Mouse (Mus musculus): ENCODE measurements at regions not wholly inside any gene's neighbourhood (a gene's known extent, or its start where the extent isn't known, plus 50 kb on each side); places are given as distances from the start of the nearest gene placed in this dataset.

GRCm38 (mm10) chr17:84880946-84881345 is 75.6 kb upstream of the Ppm1b start:
- DNase-seq: no peak
- intact Hi-C loops (cut with DNase I): no loop called here

- DNase-seq: no peak
- intact Hi-C loops (cut with DNase I): no loop called here
Measured at GRCm38 (mm10) chr17:84888525-84888924, 68.0 kb upstream of the Ppm1b start.

GRCm38 (mm10) chr17:84890871-84891599 is 65.5 kb upstream of the Ppm1b start:
- DNase-seq: no peak

GRCm38 (mm10) chr17:84893273-84894033 is 63.1 kb upstream of the Ppm1b start:
- DNase-seq: no peak
- intact Hi-C loops (cut with DNase I): no loop called here

More at GRCm38 (mm10) chr17:84890871-84891599, 65.5 kb upstream of the Ppm1b start:
- intact Hi-C loops (cut with DNase I): no loop called here

GRCm38 (mm10) chr17:84895526-84895925 is 61.0 kb upstream of the Ppm1b start:
- no peak for DNase-seq
- intact Hi-C loops (cut with DNase I): no loop called here

- no peak for DNase-seq
- intact Hi-C loops (cut with DNase I): no loop called here
Measured at GRCm38 (mm10) chr17:84896572-84896971, 60.0 kb upstream of the Ppm1b start.

DNA sequence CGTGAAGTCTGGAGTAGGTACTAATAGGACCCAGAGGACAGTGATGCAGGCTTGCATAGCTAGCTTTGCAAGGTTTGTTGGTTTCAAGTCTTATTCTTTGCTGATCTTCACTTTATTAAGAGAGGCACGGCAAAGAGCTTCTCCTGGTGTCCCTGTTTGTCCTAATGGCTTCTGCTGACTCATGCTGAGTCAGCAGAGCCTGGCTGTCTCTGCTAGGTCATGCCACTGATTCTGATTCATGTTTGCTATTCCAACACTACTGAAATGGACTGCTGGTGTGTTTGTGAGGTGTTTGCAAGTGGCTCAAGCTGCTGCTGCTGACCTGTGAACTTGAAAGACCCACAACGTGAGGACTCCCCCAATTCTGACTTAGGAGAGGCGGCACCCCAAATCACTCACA is 58.1 kb upstream of the Ppm1b start:
- DNase-seq: no peak
- intact Hi-C loops (cut with DNase I): no loop called here

DNA sequence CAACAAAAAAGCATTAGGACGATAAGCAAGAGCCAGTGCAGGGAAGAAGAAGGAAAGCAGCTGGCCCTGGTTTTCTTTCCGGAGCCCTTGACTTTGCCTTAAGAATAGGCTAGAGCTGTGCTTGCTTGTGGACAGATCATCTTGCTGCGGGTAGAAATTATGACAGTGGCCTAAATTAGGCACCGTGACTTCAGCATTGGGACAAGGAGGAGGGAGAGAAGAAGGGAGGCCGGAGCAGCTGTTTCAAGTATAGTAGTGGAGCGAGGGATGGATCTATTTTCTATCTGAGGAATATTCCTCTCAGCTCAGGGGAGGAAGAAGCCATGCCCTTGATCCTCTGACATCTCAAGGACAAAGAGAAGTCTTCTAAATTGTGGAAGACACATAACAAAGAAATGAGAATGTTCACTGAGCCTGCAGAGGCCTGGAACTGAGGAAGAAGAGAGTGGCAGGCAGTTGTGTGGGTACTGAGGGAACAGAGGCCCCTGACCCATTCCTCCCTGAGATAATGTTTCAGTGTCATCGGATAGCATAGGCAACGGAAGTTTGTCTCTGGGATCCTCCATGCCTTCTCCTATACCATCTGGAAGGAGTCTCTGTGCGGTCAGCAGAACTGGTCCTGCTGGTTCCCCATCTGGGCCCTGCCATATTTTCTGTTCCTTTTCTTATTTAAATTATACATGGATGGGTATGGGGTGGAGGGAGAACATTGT is 52.8 kb upstream of the Ppm1b start:
- no peak for DNase-seq

More for the DNA sequence above, 52.8 kb upstream of the Ppm1b start:
- intact Hi-C loops (cut with DNase I): no loop called here
